Mouse (Mus musculus) lung, embryonic 16.5 days (tissue): ENCODE measurements at regions not wholly inside any gene's neighbourhood (a gene's known extent, or its start where the extent isn't known, plus 50 kb on each side); places are given as distances from the start of the nearest gene placed in this dataset.

Experiments used
- ATAC-seq: fragments of 200-750 bp; cut with Nextera tagmentation; 2 replicates; pipeline ENCODE4 v1.8.0; 2017; ENCODE audit warnings: low read depth, mild to moderate bottlenecking, moderate library complexity
- H3K27ac ChIP-seq: fragments of 300-500 bp; sonication (generic); 2 replicates; pipeline ENCODE4 v1.5.1; 2014; ENCODE audit warnings: mild to moderate bottlenecking, control low read depth, low read length
- H3K27me3 ChIP-seq: fragments of 300-500 bp; sonication (generic); 2 replicates; pipeline ENCODE4 v1.6.1; 2014; ENCODE audit warnings: low read depth, low read length, mixed read lengths; ENCODE audit not compliant: control insufficient read depth, insufficient read depth
- H3K36me3 ChIP-seq: fragments of 300-500 bp; sonication (generic); 2 replicates; pipeline ENCODE4 v1.6.1; 2014; ENCODE audit warnings: low read length; ENCODE audit not compliant: control insufficient read depth, insufficient read depth
- H3K4me1 ChIP-seq: fragments of 300-500 bp; sonication (generic); replicated peaks from 2 replicates; pipeline ENCODE4 v1.6.1; 2014; ENCODE audit warnings: low read length, mixed read lengths; ENCODE audit not compliant: control insufficient read depth, insufficient read depth
- H3K4me2 ChIP-seq: fragments of 300-500 bp; sonication (generic); 2 replicates; pipeline ENCODE4 v1.6.1; 2014; ENCODE audit warnings: low read depth, low read length, control low read depth
- H3K4me3 ChIP-seq: fragments of 300-500 bp; sonication (generic); 2 replicates; pipeline ENCODE4 v1.5.1; 2014; ENCODE audit warnings: mild to moderate bottlenecking, low read length, control low read depth
- H3K9ac ChIP-seq: fragments of 300-500 bp; sonication (generic); 2 replicates; pipeline ENCODE4 v1.6.1; 2014; ENCODE audit warnings: low read length, control low read depth
- H3K9me3 ChIP-seq: fragments of 300-500 bp; sonication (generic); 2 replicates; pipeline ENCODE4 v1.6.1; 2016; ENCODE audit warnings: low read length; ENCODE audit not compliant: control insufficient read depth
- WGBS: fragments of 180-500 bp; shearing (Covaris S2); extraction: QIAGEN DNeasy Blood & Tissue Kit; methylation state at CpG from one replicate; pipeline ENCODE4 v1.1.7; 2014; 5-methylcytosine and 5-hydroxymethylcytosine counted together

- no peak for ATAC-seq
- no peak overlapping the region for H3K4me2 ChIP-seq
- 82% methylated on average over 2 of the region's 2 CpGs for WGBS
Measured at GRCm38 (mm10) chr14:98827490-98827889, 166.6 kb downstream of the Rpl36a-ps1 start.

DNA sequence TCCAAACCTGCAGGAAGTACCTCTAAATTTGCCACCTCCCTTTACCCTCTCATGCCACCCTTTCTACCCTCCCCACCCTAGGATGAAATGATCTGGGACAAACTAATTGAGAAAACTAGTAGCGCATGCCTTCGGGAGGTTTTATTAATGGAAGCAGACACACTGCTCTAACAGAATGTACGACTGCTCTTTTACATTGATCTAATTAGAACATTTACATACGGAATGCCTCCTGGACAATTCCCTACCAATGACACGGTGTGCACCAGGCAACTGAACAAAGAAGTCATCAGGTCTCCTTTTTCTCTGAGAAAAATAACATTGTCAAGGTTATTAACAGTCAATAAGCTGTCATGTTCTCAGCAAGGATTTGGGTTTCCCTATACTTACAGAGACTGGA lies 180.5 kb downstream of the Rpl36a-ps1 start:
- no peak for ATAC-seq
- Histone ChIP-seq H3K9me3 (no peaks in the 10 kb centered on the region), H3K27me3 (no peaks in the 10 kb centered on the region), H3K4me2 (no peak overlapping the region), H3K4me3 (no peak overlapping the region), H3K9ac (no peak overlapping the region), H3K4me1 (no peaks in the 10 kb centered on the region), H3K27ac (no peak overlapping the region), H3K36me3 (no peaks in the 10 kb centered on the region)
- 89% methylated on average over 5 of the region's 5 CpGs for WGBS

More at GRCm38 (mm10) chr14:98827490-98827889, 166.6 kb downstream of the Rpl36a-ps1 start:
- Histone ChIP-seq H3K4me3 (no peak overlapping the region), H3K9ac (no peak overlapping the region), H3K4me1 (no peaks in the 10 kb centered on the region), H3K9me3 (no peaks in the 10 kb centered on the region), H3K36me3 (no peaks in the 10 kb centered on the region), H3K27ac (no peak overlapping the region), H3K27me3 (no peaks in the 10 kb centered on the region)

DNA sequence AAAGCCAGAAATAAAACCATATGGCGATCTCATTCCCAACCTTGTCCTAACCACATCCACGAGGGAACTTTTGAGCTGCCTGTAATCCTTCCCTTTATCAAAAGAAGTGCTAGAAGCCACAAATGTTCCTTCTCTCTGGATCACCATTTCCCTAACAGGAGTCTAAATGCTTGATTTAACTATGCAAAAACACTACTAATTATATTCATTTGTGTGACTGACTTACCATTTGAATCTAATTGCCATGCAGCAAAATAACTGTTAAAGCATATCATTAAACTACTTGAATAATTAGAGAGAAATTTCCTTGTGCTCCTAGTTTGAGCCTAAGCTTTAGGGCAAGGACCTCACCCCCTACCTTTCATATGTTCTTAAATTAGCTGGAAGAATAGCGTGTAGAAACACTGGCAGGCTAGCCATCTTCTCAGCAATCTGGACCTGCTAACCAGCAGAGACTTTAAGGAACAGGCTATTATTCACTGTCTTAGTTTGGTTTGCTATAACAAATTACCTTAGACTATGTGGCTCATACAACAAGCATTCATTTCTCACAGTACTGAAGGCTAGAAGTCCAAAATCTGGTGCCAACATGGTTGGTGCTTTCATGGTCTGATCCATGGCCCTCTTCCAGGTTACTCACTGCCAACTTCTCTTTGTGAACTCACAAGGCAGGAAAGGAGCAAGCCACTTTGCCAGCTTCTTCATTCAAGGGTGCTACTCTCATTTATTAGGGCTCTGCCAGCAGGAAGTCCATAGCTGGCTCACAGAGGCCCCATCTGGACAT lies 183.7 kb downstream of the Rpl36a-ps1 start:
- Histone ChIP-seq H3K9ac (no peak overlapping the region), H3K4me3 (no peak overlapping the region), H3K27me3 (no peaks in the 10 kb centered on the region), H3K27ac (no peak overlapping the region), H3K4me2 (no peak overlapping the region), H3K4me1 (no peaks in the 10 kb centered on the region), H3K9me3 (no peaks in the 10 kb centered on the region), H3K36me3 (no peaks in the 10 kb centered on the region)
- WGBS: 88% methylated on average over 3 of the region's 3 CpGs
- ATAC-seq: no peak

DNA sequence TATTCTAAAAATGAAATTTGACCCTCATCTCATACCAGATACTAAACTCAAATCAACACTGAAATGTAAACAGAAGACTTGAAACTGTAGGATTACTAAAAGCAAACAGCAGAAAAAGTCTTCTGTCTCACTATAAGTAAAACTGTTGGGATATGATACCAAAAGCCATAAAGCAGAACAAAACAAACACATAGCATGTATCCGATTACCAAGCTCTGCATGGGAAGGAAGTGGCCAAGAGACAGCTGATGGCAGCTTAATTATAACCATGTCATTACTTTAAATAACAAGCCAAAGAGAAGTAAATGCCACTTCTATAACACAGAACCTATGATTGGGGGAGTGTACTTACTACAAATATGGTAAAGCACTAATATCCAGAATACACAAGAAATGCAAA lies 186.0 kb downstream of the Rpl36a-ps1 start:
- H3K9me3 ChIP-seq: no peaks in the 10 kb centered on the region
- ATAC-seq: peak; percentile 51
- no peaks in the 10 kb centered on the region for H3K36me3 ChIP-seq
- H3K4me2 ChIP-seq: no peak overlapping the region
- WGBS: 24% methylated on average over 1 of the region's 1 CpGs
- no peak overlapping the region for H3K27ac ChIP-seq
- no peak overlapping the region for H3K4me3 ChIP-seq
- no peak overlapping the region for H3K9ac ChIP-seq
- H3K27me3 ChIP-seq: no peaks in the 10 kb centered on the region
- no peaks in the 10 kb centered on the region for H3K4me1 ChIP-seq

DNA sequence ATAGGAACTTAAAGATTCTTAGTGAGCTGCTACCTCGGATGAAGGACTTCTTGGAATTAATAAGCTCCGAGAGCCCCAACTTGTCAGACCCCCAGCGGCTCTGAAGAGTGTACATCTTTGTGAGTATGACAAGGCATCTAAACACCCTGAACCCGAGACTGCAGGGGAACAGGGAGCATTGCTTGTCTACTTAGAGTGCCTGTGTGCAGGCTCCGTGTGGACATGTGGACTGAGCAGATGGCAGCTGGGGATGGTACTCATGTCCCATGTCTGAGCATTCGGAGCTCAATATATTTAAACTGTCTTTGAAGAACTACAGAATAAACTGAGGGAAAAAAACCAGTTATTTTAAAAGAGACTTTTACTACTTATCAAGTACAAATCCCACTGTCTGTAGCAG lies 189.1 kb downstream of the Rpl36a-ps1 start:
- H3K4me3 ChIP-seq: no peak overlapping the region
- no peak for ATAC-seq
- no peak overlapping the region for H3K9ac ChIP-seq
- no peak overlapping the region for H3K27ac ChIP-seq
- H3K9me3 ChIP-seq: no peaks in the 10 kb centered on the region
- H3K36me3 ChIP-seq: no peaks in the 10 kb centered on the region
- WGBS: 70% methylated on average over 6 of the region's 6 CpGs
- H3K4me2 ChIP-seq: no peak overlapping the region
- H3K27me3 ChIP-seq: no peaks in the 10 kb centered on the region
- H3K4me1 ChIP-seq: no peaks in the 10 kb centered on the region

DNA sequence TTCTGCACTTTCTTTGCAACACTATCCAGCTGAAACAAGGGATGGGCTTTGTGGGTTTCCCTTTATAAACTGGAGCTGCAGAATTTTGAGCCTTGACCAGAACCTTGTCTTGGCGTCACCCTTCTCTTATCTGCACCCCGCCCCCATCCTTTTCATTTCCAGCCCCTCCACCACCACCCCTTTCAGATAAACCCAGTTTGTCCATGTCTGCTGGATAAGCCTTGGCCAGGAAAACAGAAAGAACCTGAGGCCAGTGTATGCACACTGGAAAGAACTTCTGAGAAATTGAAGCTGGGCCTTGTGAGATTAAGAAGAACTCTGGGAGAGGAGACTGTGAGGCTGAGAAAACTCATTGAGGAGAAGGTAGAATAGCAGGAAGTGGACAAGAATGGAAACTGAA lies 192.8 kb downstream of the Rpl36a-ps1 start:
- H3K36me3 ChIP-seq: no peaks in the 10 kb centered on the region
- no peaks in the 10 kb centered on the region for H3K27me3 ChIP-seq
- H3K4me1 ChIP-seq: no peaks in the 10 kb centered on the region
- no peak overlapping the region for H3K9ac ChIP-seq
- ATAC-seq: no peak
- H3K27ac ChIP-seq: no peak overlapping the region
- H3K4me2 ChIP-seq: no peak overlapping the region
- WGBS: 75% methylated on average over 2 of the region's 2 CpGs
- H3K4me3 ChIP-seq: no peak overlapping the region
- H3K9me3 ChIP-seq: no peaks in the 10 kb centered on the region

DNA sequence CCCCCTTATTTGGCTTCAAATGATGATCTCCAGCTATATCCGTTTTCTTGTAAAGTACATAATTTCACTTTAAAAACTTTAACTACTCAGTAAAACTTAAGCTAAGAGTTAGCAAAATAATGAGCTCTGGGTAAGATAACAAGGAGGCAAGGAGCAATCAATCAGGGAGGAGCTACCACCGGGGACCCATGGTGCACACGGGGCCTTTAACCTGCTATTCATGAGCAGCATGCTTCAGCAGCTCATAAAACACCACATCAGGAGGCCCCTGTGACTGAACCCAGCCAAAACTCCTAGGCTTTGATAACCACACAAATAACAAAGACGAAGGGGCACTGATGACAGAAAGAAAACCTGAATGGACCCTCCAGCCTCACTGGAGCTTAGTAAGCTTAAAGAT lies 202.1 kb downstream of the Rpl36a-ps1 start:
- Histone ChIP-seq H3K36me3 (no peaks in the 10 kb centered on the region), H3K9me3 (no peaks in the 10 kb centered on the region), H3K4me3 (no peak overlapping the region), H3K4me2 (no peak overlapping the region), H3K9ac (no peak overlapping the region), H3K27me3 (no peaks in the 10 kb centered on the region), H3K4me1 (no peaks in the 10 kb centered on the region), H3K27ac (no peak overlapping the region)
- WGBS: 58% methylated on average over 4 of the region's 4 CpGs
- ATAC-seq: no peak

DNA sequence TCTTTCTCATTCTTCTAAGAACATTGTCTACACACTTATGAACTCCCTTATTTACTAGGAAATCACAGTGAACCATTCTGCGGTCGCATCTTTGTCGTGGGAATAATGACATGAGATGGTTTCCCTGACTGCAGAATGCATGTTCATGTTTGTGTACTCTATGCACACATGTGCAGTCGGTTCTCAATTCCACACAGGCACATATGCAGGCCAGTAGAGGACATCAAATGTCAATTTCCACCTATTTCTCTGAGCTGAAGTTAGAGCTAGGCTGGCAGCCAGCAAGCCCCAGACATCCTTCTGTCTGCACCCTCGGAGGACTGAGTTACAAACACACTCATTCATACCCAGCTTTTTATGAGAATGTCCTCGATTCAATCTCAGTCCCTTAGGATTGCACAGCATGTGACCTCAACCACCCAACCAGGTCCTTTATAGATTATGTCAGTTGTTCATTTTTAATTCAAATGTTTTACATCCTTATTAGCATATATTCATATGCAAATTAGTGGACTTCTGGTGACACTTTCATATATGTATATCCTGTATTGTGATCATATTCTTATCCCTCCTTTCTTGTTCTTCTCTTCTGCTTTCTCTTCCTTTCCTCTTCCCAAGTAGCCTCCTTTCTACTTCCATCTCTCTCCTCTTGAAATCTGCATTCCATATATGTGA lies 202.7 kb downstream of the Rpl36a-ps1 start:
- no peaks in the 10 kb centered on the region for H3K9me3 ChIP-seq
- H3K4me3 ChIP-seq: no peak overlapping the region
- no peaks in the 10 kb centered on the region for H3K4me1 ChIP-seq
- H3K36me3 ChIP-seq: no peaks in the 10 kb centered on the region
- H3K27ac ChIP-seq: no peak overlapping the region
- 80% methylated on average over 6 of the region's 6 CpGs for WGBS
- no peak for ATAC-seq
- no peak overlapping the region for H3K4me2 ChIP-seq
- H3K9ac ChIP-seq: no peak overlapping the region
- no peaks in the 10 kb centered on the region for H3K27me3 ChIP-seq

GRCm38 (mm10) chr14:98789794-98790193 lies 204.3 kb downstream of the Rpl36a-ps1 start:
- H3K27me3 ChIP-seq: no peaks in the 10 kb centered on the region
- H3K9me3 ChIP-seq: no peaks in the 10 kb centered on the region
- no peaks in the 10 kb centered on the region for H3K4me1 ChIP-seq
- 80% methylated on average over 6 of the region's 6 CpGs for WGBS
- H3K9ac ChIP-seq: no peak overlapping the region
- H3K4me2 ChIP-seq: no peak overlapping the region
- ATAC-seq: no peak
- H3K27ac ChIP-seq: no peak overlapping the region
- H3K36me3 ChIP-seq: no peaks in the 10 kb centered on the region
- no peak overlapping the region for H3K4me3 ChIP-seq
